Mouse (Mus musculus) kidney, adult 11 months (tissue): ENCODE data around the gene Trmt1.
A peak's percentile ranks its signal among the peaks of the same experiment; 100 is the strongest.

ENCODE experiments used
- DNase-seq: peaks from one replicate; pipeline ENCODE4 v3.0.0; 2022

Trmt1 gene

GRCm38 (mm10) chr8:84693332-84693731 lies 7.2 kb downstream of the Trmt1 start:
- no peak for DNase-seq

- DNase-seq, result no peak
Observed at GRCm38 (mm10) chr8:84695140-84695539, 9.0 kb downstream of the Trmt1 start.

- DNase-seq, result peak; percentile 32
Observed at GRCm38 (mm10) chr8:84697166-84698130, 11.3 kb downstream of the Trmt1 start.

GRCm38 (mm10) chr8:84698288-84698687 lies 12.2 kb downstream of the Trmt1 start:
- no peak for DNase-seq

- peak; percentile 85 for DNase-seq
Observed at GRCm38 (mm10) chr8:84698929-84699401, 12.9 kb downstream of the Trmt1 start.

GRCm38 (mm10) chr8:84699861-84700322 lies 13.8 kb downstream of the Trmt1 start:
- peak; percentile 86 for DNase-seq

- DNase-seq, result no peak
Observed at GRCm38 (mm10) chr8:84700526-84700925, 14.4 kb downstream of the Trmt1 start.

GRCm38 (mm10) chr8:84700941-84701911 lies 15.1 kb downstream of the Trmt1 start, which contains the start of gene Lyl1:
TSS of gene Lyl1 (plus strand) at chr8:84701457.
- peak; percentile 69 for DNase-seq

GRCm38 (mm10) chr8:84702561-84702960 lies 16.5 kb downstream of the Trmt1 start:
- no peak for DNase-seq

- DNase-seq, result no peak
Observed at GRCm38 (mm10) chr8:84702963-84703465, 16.9 kb downstream of the Trmt1 start.

- no peak for DNase-seq
Observed at GRCm38 (mm10) chr8:84703466-84704249, 17.6 kb downstream of the Trmt1 start.

GRCm38 (mm10) chr8:84704356-84704755 lies 18.2 kb downstream of the Trmt1 start:
- peak; percentile 60 for DNase-seq

GRCm38 (mm10) chr8:84704867-84705831 lies 19.0 kb downstream of the Trmt1 start:
- no peak for DNase-seq

- DNase-seq, result no peak
Observed at GRCm38 (mm10) chr8:84705960-84706359, 19.9 kb downstream of the Trmt1 start.

GRCm38 (mm10) chr8:84706610-84707266 lies 20.6 kb downstream of the Trmt1 start:
- DNase-seq, result no peak

GRCm38 (mm10) chr8:84707267-84707883 lies 21.3 kb downstream of the Trmt1 start:
- no peak for DNase-seq

- no peak for DNase-seq
Observed at GRCm38 (mm10) chr8:84708071-84708541, 22.0 kb downstream of the Trmt1 start.

- DNase-seq, result peak; percentile 79
Observed at GRCm38 (mm10) chr8:84708774-84709475, 22.8 kb downstream of the Trmt1 start.

GRCm38 (mm10) chr8:84709931-84710330 lies 23.8 kb downstream of the Trmt1 start:
- no peak for DNase-seq
